Mouse (Mus musculus): ENCODE results near the gene Akap13.

GRCm38 (mm10) chr7:75801621-75802358 is 346.5 kb downstream of the Akap13 start:
- TF ChIP-seq CTCF (IDR thresholded peaks at IDR 0.05; ENCODE audit: borderline replicate concordance, insufficient read depth, low read length): no peak
- TF ChIP-seq POLR2A (IDR thresholded peaks at IDR 0.05; ENCODE audit: low read depth, low read length): no peak
